In the genomic region with DNA sequence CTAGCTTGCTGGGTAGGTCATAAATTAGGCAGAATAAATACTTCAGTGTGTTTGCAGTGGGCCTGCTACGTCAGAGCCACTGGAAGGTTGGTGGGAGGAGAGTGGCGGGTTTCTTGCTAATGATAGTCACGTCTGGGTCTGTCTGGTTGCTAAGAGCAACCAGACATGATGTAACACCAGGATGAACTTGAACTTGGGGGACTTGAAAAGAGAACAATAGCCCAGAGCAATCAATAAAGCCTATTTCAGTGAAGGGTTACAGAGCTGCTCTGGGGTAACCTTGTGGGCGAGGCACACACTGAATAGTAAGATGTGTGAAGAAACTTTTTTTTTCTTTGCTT, we compare ENCODE assay signal across 9 mouse cellular contexts.
DNase-seq lines count a peak whose midpoint lies in the region; ATAC-seq lines count a peak whose summit lies in the region.
"Had no signal": no experiment of that assay in that cellular context is flagged by ENCODE, and none has a peak within 500 bp of the region (broad histone marks: within the 10 kb centered on the region; RNA-seq: fewer than 3 reads in every experiment).

No protein-coding gene starts in this region.

- H3K4me1 ChIP-seq in embryonic facial prominence, embryonic 12.5 days = peaks cover 51% of the 10 kb centered on the region
- H3K4me1 ChIP-seq in hindbrain, embryonic 16.5 days (ENCODE audit: control insufficient read depth, insufficient read depth, low read depth, low read length) = peaks cover 31% of the 10 kb centered on the region
- peaks cover 58% of the 10 kb centered on the region for H3K4me1 ChIP-seq in midbrain, embryonic 13.5 days (replicated peaks)

- H3K9ac ChIP-seq in embryonic facial prominence, embryonic 12.5 days = no peak overlapping the region
- H3K9ac ChIP-seq in hindbrain, embryonic 16.5 days (ENCODE audit: low read depth, low read length) = no peak overlapping the region
- H3K9ac ChIP-seq in midbrain, embryonic 13.5 days (replicated peaks) = no peak overlapping the region
- H3K9ac ChIP-seq: liver, embryonic 13.5 days had no signal

- H3K27me3 ChIP-seq in embryonic facial prominence, embryonic 12.5 days = no peaks in the 10 kb centered on the region
- no peaks in the 10 kb centered on the region for H3K27me3 ChIP-seq in hindbrain, embryonic 16.5 days (replicated peaks; ENCODE audit: control insufficient read depth, insufficient read depth, low read length)
- peaks cover 5% of the 10 kb centered on the region; the same call in 1 of the 2 replicates for H3K27me3 ChIP-seq in midbrain, embryonic 13.5 days

- no peak overlapping the region for H3K4me3 ChIP-seq in embryonic facial prominence, embryonic 12.5 days
- no peak overlapping the region for H3K4me3 ChIP-seq in hindbrain, embryonic 16.5 days (ENCODE audit: low read length)
- H3K4me3 ChIP-seq in midbrain, embryonic 13.5 days (replicated peaks) = no peak overlapping the region
- H3K4me3 ChIP-seq: liver, embryonic 13.5 days had no signal

- WGBS in embryonic facial prominence, embryonic 12.5 days = 4% methylated on average over 4 of the region's 4 CpGs
- 7% methylated on average over 4 of the region's 4 CpGs for WGBS in hindbrain, embryonic 16.5 days
- 4% methylated on average over 4 of the region's 4 CpGs for WGBS in midbrain, embryonic 13.5 days

- no peaks in the 10 kb centered on the region for H3K36me3 ChIP-seq in embryonic facial prominence, embryonic 12.5 days
- H3K36me3 ChIP-seq in hindbrain, embryonic 16.5 days (ENCODE audit: control insufficient read depth, insufficient read depth, low read length) = no peaks in the 10 kb centered on the region
- H3K36me3 ChIP-seq in midbrain, embryonic 13.5 days = no peaks in the 10 kb centered on the region
- H3K36me3 ChIP-seq: liver, embryonic 13.5 days had no signal

- peak; percentile 75 for ATAC-seq in embryonic facial prominence, embryonic 12.5 days (ENCODE audit: insufficient number of reproducible peaks, insufficient read depth, low FRiP score, low TSS enrichment)
- ATAC-seq in hindbrain, embryonic 16.5 days = peak; percentile 91
- peak; percentile 92 for ATAC-seq in midbrain, embryonic 13.5 days

- peak overlapping the region; percentile 91 for H3K27ac ChIP-seq in embryonic facial prominence, embryonic 12.5 days
- H3K27ac ChIP-seq in hindbrain, embryonic 16.5 days (ENCODE audit: low read depth, low read length) = peak overlapping the region; percentile 44
- peak overlapping the region; percentile 91 for H3K27ac ChIP-seq in midbrain, embryonic 13.5 days
- H3K27ac ChIP-seq: liver, embryonic 13.5 days had no signal

- 0 out of 2 replicates have a peak overlapping the region, but pooled peaks have one; percentile 15 for H3K4me2 ChIP-seq in embryonic facial prominence, embryonic 12.5 days (replicated peaks)
- 0 out of 2 replicates have a peak overlapping the region, but pooled peaks have one; percentile 8 for H3K4me2 ChIP-seq in hindbrain, embryonic 16.5 days (ENCODE audit: low read length)
- H3K4me2 ChIP-seq in midbrain, embryonic 13.5 days (replicated peaks) = peak overlapping the region; percentile 28
- H3K4me2 ChIP-seq: liver, embryonic 13.5 days had no signal

- peak; percentile 76 for DNase-seq in layer of hippocampus, adult 9-11 months
- DNase-seq in layer of hippocampus, adult 9-10 months (ENCODE audit: low spot score) = no peak
- no peak for DNase-seq in MN1 (ENCODE audit: low spot score)
- no peak for DNase-seq in right cerebral cortex, postnatal 25 days
- no peak for DNase-seq in cerebellum, postnatal 36 days
- DNase-seq: liver, embryonic 13.5 days had no signal

- H3K9me3 ChIP-seq in embryonic facial prominence, embryonic 12.5 days = no peaks in the 10 kb centered on the region
- no peaks in the 10 kb centered on the region for H3K9me3 ChIP-seq in hindbrain, embryonic 16.5 days (ENCODE audit: control insufficient read depth, low read length)
- no peaks in the 10 kb centered on the region for H3K9me3 ChIP-seq in midbrain, embryonic 13.5 days
- H3K9me3 ChIP-seq: liver, embryonic 13.5 days had no signal
